Mouse (Mus musculus) E14TG2a.4 (cell line): ENCODE data around the gene Mettl15.

Experiments used
- CTCF ChIP-seq: conservative IDR thresholded peaks from 2 replicates; pipeline ENCODE4 v1.5.1; 2014; ENCODE audit warnings: low read length
- NANOG ChIP-seq: IDR thresholded peaks from 2 replicates; pipeline ENCODE4 v1.6.1; 2014; ENCODE audit warnings: borderline replicate concordance, low read length, mixed read lengths

- TF ChIP-seq CTCF (no peak), NANOG (no peak)
Measured at GRCm38 (mm10) chr2:109298160-109298559, 17.6 kb upstream of the Mettl15 start.
